Mouse (Mus musculus) limb, embryonic 15.5 days (tissue): ENCODE data around the gene Cxcl1. TPM values are rescaled to one million over a fixed set of nuclear protein-coding genes. Genes with fewer than 3 reads are reported as not detected.
"Not testable (repeated sequence)": the region's sequence is repeated elsewhere in the genome, so short reads cannot be mapped to it uniquely, and the experiment has no call there.

ENCODE experiments used
- ATAC-seq: fragments of 200-750 bp; cut with Nextera tagmentation; 2 replicates; pipeline ENCODE4 v1.8.0; 2017; ENCODE audit warnings: low read depth, moderate TSS enrichment; ENCODE audit not compliant: insufficient number of reproducible peaks, low FRiP score, low TSS enrichment
- H3K27ac ChIP-seq: fragments of 300-500 bp; sonication (generic); 2 replicates; pipeline ENCODE4 v1.5.1; 2015; ENCODE audit warnings: moderate library complexity, mild to moderate bottlenecking, inconsistent platforms
- H3K27me3 ChIP-seq: fragments of 300-500 bp; sonication (generic); 2 replicates; pipeline ENCODE4 v1.6.1; 2015; ENCODE audit warnings: inconsistent platforms
- H3K36me3 ChIP-seq: fragments of 300-500 bp; sonication (generic); 2 replicates; pipeline ENCODE4 v1.6.1; 2015; ENCODE audit warnings: inconsistent platforms
- H3K4me1 ChIP-seq: fragments of 300-500 bp; sonication (generic); 2 replicates; pipeline ENCODE4 v1.6.1; 2015; ENCODE audit warnings: inconsistent platforms
- H3K4me2 ChIP-seq: fragments of 300-500 bp; sonication (generic); 2 replicates; pipeline ENCODE4 v1.6.1; 2015; ENCODE audit warnings: mild to moderate bottlenecking, inconsistent platforms
- H3K4me3 ChIP-seq: fragments of 300-500 bp; sonication (generic); 2 replicates; pipeline ENCODE4 v1.5.1; 2015; ENCODE audit warnings: mild to moderate bottlenecking, inconsistent platforms
- H3K9ac ChIP-seq: fragments of 300-500 bp; sonication (generic); 2 replicates; pipeline ENCODE4 v1.6.1; 2015; ENCODE audit warnings: inconsistent platforms
- H3K9me3 ChIP-seq: fragments of 300-500 bp; sonication (generic); 2 replicates; pipeline ENCODE4 v1.6.1; 2016; ENCODE audit warnings: inconsistent platforms
- WGBS: fragments of 180-500 bp; shearing (Covaris S2); methylation state at CpG from one replicate; pipeline ENCODE4 v1.1.7; 2015; 5-methylcytosine and 5-hydroxymethylcytosine counted together
- polyA plus RNA-seq: library from polyadenylated mRNA; unstranded; fragments of >200 nt; fragmentation: Nextera tagmentation; extraction: Ambion mirVana; gene quantifications from 2 replicates; pipeline ENCODE4 v1.2.1, GENCODE M21; 2015

Gene Cxcl1
- 1.3 TPM in 2 replicates for polyA plus RNA-seq

- Histone ChIP-seq H3K27me3 (0 out of 2 replicates have a peak, but pooled peaks cover 5% of the 10 kb centered on the region), H3K9ac (peak within 1 kb of the TSS; percentile 37; the same call in 1 of the 2 replicates), H3K36me3 (no peaks in the 10 kb centered on the region), H3K4me3 (peak within 1 kb of the TSS; percentile 48), H3K9me3 (no peaks in the 10 kb centered on the region), H3K27ac (peak within 1 kb of the TSS; percentile 62; the same call in 1 of the 2 replicates), H3K4me2 (peak within 1 kb of the TSS; percentile 82), H3K4me1 (peaks cover 12% of the 10 kb centered on the region)
- peak; percentile 82 for ATAC-seq
- WGBS = 6% methylated on average over 30 of the region's 30 CpGs
These were observed at the start of gene Cxcl1 for GRCm38 (mm10) chr5:90890519-90891463. Gene Cxcl1, plus strand, starts transcription at chr5:90891241.

- Histone ChIP-seq H3K4me1 (no peaks in the 10 kb centered on the region), H3K9me3 (no peaks in the 10 kb centered on the region), H3K4me3 (no peak overlapping the region), H3K27ac (no peak overlapping the region), H3K9ac (no peak overlapping the region), H3K4me2 (no peak overlapping the region), H3K36me3 (no peaks in the 10 kb centered on the region), H3K27me3 (no peaks in the 10 kb centered on the region)
- 78% methylated on average over 3 of the region's 3 CpGs for WGBS
- no peak for ATAC-seq
These were observed 47.1 kb upstream of the Cxcl1 start for GRCm38 (mm10) chr5:90843891-90844290.

GRCm38 (mm10) chr5:90850096-90850495 is 40.9 kb upstream of the Cxcl1 start:
- ATAC-seq, H3K9ac ChIP-seq, H3K4me1 ChIP-seq, H3K27ac ChIP-seq, H3K4me3 ChIP-seq, H3K4me2 ChIP-seq, H3K36me3 ChIP-seq, H3K9me3 ChIP-seq, H3K27me3 ChIP-seq: not testable (repeated sequence)
- WGBS = 93% methylated on average over 7 of the region's 7 CpGs

- H3K27ac ChIP-seq, H3K4me3 ChIP-seq, H3K9ac ChIP-seq, H3K27me3 ChIP-seq, H3K36me3 ChIP-seq, H3K4me1 ChIP-seq, ATAC-seq, H3K4me2 ChIP-seq, H3K9me3 ChIP-seq: not testable (repeated sequence)
- 95% methylated on average over 11 of the region's 11 CpGs for WGBS
These were observed 39.6 kb upstream of the Cxcl1 start for GRCm38 (mm10) chr5:90851391-90851790.

GRCm38 (mm10) chr5:90853206-90853605 is 37.8 kb upstream of the Cxcl1 start:
- Histone ChIP-seq H3K4me3 (no peak overlapping the region), H3K27me3 (no peaks in the 10 kb centered on the region), H3K27ac (no peak overlapping the region), H3K36me3 (no peaks in the 10 kb centered on the region), H3K9ac (no peak overlapping the region), H3K4me1 (peaks cover 4% of the 10 kb centered on the region; the same call in 1 of the 2 replicates), H3K9me3 (no peaks in the 10 kb centered on the region), H3K4me2 (no peak overlapping the region)
- 77% methylated on average over 4 of the region's 4 CpGs for WGBS
- ATAC-seq = no peak

GRCm38 (mm10) chr5:90855308-90856230 is 35.5 kb upstream of the Cxcl1 start:
- Histone ChIP-seq H3K4me3 (no peak overlapping the region), H3K27ac (no peak overlapping the region), H3K4me2 (no peak overlapping the region), H3K9ac (no peak overlapping the region), H3K9me3 (no peaks in the 10 kb centered on the region), H3K36me3 (no peaks in the 10 kb centered on the region), H3K27me3 (no peaks in the 10 kb centered on the region), H3K4me1 (peaks cover 4% of the 10 kb centered on the region; the same call in 1 of the 2 replicates)
- 46% methylated on average over 7 of the region's 7 CpGs for WGBS
- peak; percentile 71; the same call in 1 of the 2 replicates for ATAC-seq

- Histone ChIP-seq H3K27me3 (no peaks in the 10 kb centered on the region), H3K9me3 (no peaks in the 10 kb centered on the region), H3K27ac (no peak overlapping the region), H3K4me3 (no peak overlapping the region), H3K4me2 (no peak overlapping the region), H3K36me3 (no peaks in the 10 kb centered on the region), H3K4me1 (peaks cover 4% of the 10 kb centered on the region; the same call in 1 of the 2 replicates), H3K9ac (no peak overlapping the region)
- no peak for ATAC-seq
- 73% methylated on average over 5 of the region's 5 CpGs for WGBS
These were observed 33.6 kb upstream of the Cxcl1 start for GRCm38 (mm10) chr5:90857463-90857862.

GRCm38 (mm10) chr5:90858429-90858828 is 32.6 kb upstream of the Cxcl1 start:
- Histone ChIP-seq H3K9me3 (no peaks in the 10 kb centered on the region), H3K36me3 (no peaks in the 10 kb centered on the region), H3K4me2 (no peak overlapping the region), H3K27me3 (no peaks in the 10 kb centered on the region), H3K9ac (no peak overlapping the region), H3K27ac (no peak overlapping the region), H3K4me1 (peaks cover 4% of the 10 kb centered on the region; the same call in 1 of the 2 replicates), H3K4me3 (no peak overlapping the region)
- ATAC-seq = no peak
- 81% methylated on average over 2 of the region's 2 CpGs for WGBS

GRCm38 (mm10) chr5:90859031-90859430 is 32.0 kb upstream of the Cxcl1 start:
- H3K36me3 ChIP-seq = no peaks in the 10 kb centered on the region
- no peaks in the 10 kb centered on the region for H3K9me3 ChIP-seq
- peaks cover 4% of the 10 kb centered on the region; the same call in 1 of the 2 replicates for H3K4me1 ChIP-seq
- H3K4me3 ChIP-seq = no peak overlapping the region
- WGBS = 77% methylated on average over 3 of the region's 3 CpGs
- no peak overlapping the region for H3K4me2 ChIP-seq
- no peak overlapping the region for H3K9ac ChIP-seq
- ATAC-seq = no peak
- no peak overlapping the region for H3K27ac ChIP-seq
- H3K27me3 ChIP-seq = no peaks in the 10 kb centered on the region

- no peaks in the 10 kb centered on the region for H3K36me3 ChIP-seq
- no peak overlapping the region for H3K4me3 ChIP-seq
- ATAC-seq = no peak
- H3K9ac ChIP-seq = no peak overlapping the region
- H3K4me1 ChIP-seq = 0 out of 2 replicates have a peak, but pooled peaks cover 4% of the 10 kb centered on the region
- no peaks in the 10 kb centered on the region for H3K27me3 ChIP-seq
- no peaks in the 10 kb centered on the region for H3K9me3 ChIP-seq
- no peak overlapping the region for H3K4me2 ChIP-seq
- no peak overlapping the region for H3K27ac ChIP-seq
- 79% methylated on average over 6 of the region's 6 CpGs for WGBS
These were observed 29.1 kb upstream of the Cxcl1 start for GRCm38 (mm10) chr5:90861876-90862375.

- no peaks in the 10 kb centered on the region for H3K9me3 ChIP-seq
- H3K27me3 ChIP-seq = no peaks in the 10 kb centered on the region
- H3K4me3 ChIP-seq = no peak overlapping the region
- no peaks in the 10 kb centered on the region for H3K4me1 ChIP-seq
- ATAC-seq = no peak
- no peak overlapping the region for H3K4me2 ChIP-seq
- H3K36me3 ChIP-seq = no peaks in the 10 kb centered on the region
- no peak overlapping the region for H3K27ac ChIP-seq
- no peak overlapping the region for H3K9ac ChIP-seq
These were observed 24.3 kb upstream of the Cxcl1 start for GRCm38 (mm10) chr5:90866770-90867169.
